Mouse (Mus musculus): ENCODE data around the gene Gm37240.

GRCm38 (mm10) chr3:84477498-84477897 is 1409.8 kb downstream of the Gm37240 start:
- no peak for TF ChIP-seq CTCF (IDR thresholded peaks at IDR 0.05; ENCODE audit: low read depth)
- TF ChIP-seq EP300 (optimal IDR thresholded peaks at IDR 0.05): no peak
